Mouse (Mus musculus) neural tube, embryonic 11.5 days (tissue): ENCODE measurements at regions not wholly inside any gene's neighbourhood (a gene's known extent, or its start where the extent isn't known, plus 50 kb on each side); places are given as distances from the start of the nearest gene placed in this dataset.

Experiments used
- ATAC-seq: fragments of 200-750 bp; cut with Nextera tagmentation; 2 replicates; pipeline ENCODE4 v1.8.0; 2017; ENCODE audit warnings: moderate number of reproducible peaks, mild to moderate bottlenecking, moderate TSS enrichment, moderate library complexity; ENCODE audit not compliant: insufficient read depth, low FRiP score, low TSS enrichment
- DNase-seq: peaks from one replicate; pipeline ENCODE4 v3.0.0-alpha.2; 2015; ENCODE audit warnings: low spot score
- H3K27ac ChIP-seq: fragments of 300-500 bp; sonication (generic); 2 replicates; pipeline ENCODE4 v1.5.1; 2014; ENCODE audit warnings: low read depth, mild to moderate bottlenecking, low read length
- H3K27me3 ChIP-seq: fragments of 300-500 bp; sonication (generic); 2 replicates; pipeline ENCODE4 v1.6.1; 2014; ENCODE audit warnings: mild to moderate bottlenecking, low read length, mixed read lengths; ENCODE audit not compliant: control insufficient read depth, insufficient read depth
- H3K36me3 ChIP-seq: fragments of 300-500 bp; sonication (generic); 2 replicates; pipeline ENCODE4 v1.6.1; 2014; ENCODE audit warnings: mild to moderate bottlenecking, low read length, moderate library complexity, mixed read lengths; ENCODE audit not compliant: control insufficient read depth, insufficient read depth
- H3K4me1 ChIP-seq: fragments of 300-500 bp; sonication (generic); 2 replicates; pipeline ENCODE4 v1.6.1; 2014; ENCODE audit warnings: low read length, mixed read lengths; ENCODE audit not compliant: control insufficient read depth, insufficient read depth
- H3K4me2 ChIP-seq: fragments of 300-500 bp; sonication (generic); 2 replicates; pipeline ENCODE4 v1.6.1; 2014; ENCODE audit warnings: low read depth, mild to moderate bottlenecking, moderate library complexity
- H3K4me3 ChIP-seq: fragments of 300-500 bp; sonication (generic); 2 replicates; pipeline ENCODE4 v1.5.1; 2014; ENCODE audit warnings: low read depth, low read length
- H3K9ac ChIP-seq: fragments of 300-500 bp; sonication (generic); 2 replicates; pipeline ENCODE4 v1.6.1; 2014; ENCODE audit warnings: mild to moderate bottlenecking, low read length
- H3K9me3 ChIP-seq: fragments of 300-500 bp; sonication (generic); 2 replicates; pipeline ENCODE4 v1.6.1; 2016; ENCODE audit warnings: low read length; ENCODE audit not compliant: control insufficient read depth
- WGBS: fragments of 180-500 bp; shearing (Covaris S2); extraction: QIAGEN DNeasy Blood & Tissue Kit; methylation state at CpG from one replicate; pipeline ENCODE4 v1.1.7; 2014; 5-methylcytosine and 5-hydroxymethylcytosine counted together

GRCm38 (mm10) chr12:45439745-45440144 lies 365.2 kb upstream of the Stxbp6 start:
- Histone ChIP-seq H3K27ac (no peak overlapping the region), H3K9ac (no peak overlapping the region), H3K36me3 (no peaks in the 10 kb centered on the region), H3K4me3 (no peak overlapping the region), H3K4me1 (no peaks in the 10 kb centered on the region), H3K4me2 (no peak overlapping the region), H3K9me3 (no peaks in the 10 kb centered on the region), H3K27me3 (no peaks in the 10 kb centered on the region)
- 94% methylated on average over 2 of the region's 2 CpGs for WGBS
- no peak for ATAC-seq
- no peak for DNase-seq

DNA sequence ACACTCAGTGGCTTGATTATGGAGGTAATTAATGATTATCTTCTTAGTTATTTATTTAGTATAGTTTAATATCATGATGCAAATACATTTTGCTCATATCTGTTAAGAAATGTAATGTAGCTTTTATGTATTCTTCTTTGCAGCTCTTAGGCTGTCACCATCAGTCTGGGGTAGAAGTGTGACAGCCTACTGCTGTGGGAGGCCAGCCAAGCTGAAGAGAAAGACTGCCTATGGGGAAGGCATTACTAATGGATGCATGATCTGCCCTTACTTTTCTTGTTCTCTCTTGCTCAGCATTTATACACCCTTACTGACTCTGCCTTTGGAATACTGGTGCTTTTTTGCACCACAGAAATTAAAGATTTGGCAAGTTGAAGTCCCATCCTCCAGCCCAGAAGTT lies 362.8 kb upstream of the Stxbp6 start:
- Histone ChIP-seq H3K4me2 (no peak overlapping the region), H3K27me3 (no peaks in the 10 kb centered on the region), H3K9me3 (no peaks in the 10 kb centered on the region), H3K4me3 (no peak overlapping the region), H3K9ac (no peak overlapping the region), H3K4me1 (no peaks in the 10 kb centered on the region), H3K27ac (no peak overlapping the region), H3K36me3 (no peaks in the 10 kb centered on the region)
- ATAC-seq (no peak), DNase-seq (no peak)

DNA sequence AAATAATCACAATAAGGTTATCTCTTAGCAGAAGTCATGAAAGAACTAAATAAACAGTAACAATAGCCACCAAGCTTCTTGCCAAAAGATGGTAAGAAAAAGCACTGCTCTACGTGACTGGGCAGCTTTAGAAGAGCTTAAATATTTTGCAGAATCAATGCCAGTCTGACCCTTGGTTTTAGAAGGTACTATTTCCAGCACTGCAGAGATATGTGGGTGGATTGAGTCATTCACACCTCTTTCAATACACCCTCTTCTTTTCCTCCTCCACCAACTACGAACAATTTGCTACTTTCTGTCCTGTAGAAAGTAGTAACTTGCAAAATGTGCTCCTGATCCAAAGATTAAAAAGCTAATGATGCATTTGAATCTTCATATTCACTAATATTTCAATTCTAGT lies 324.9 kb upstream of the Stxbp6 start:
- ATAC-seq (no peak), DNase-seq (no peak)
- H3K4me2 ChIP-seq = no peak overlapping the region
- H3K27ac ChIP-seq = no peak overlapping the region
- H3K4me1 ChIP-seq = no peaks in the 10 kb centered on the region
- H3K27me3 ChIP-seq = no peaks in the 10 kb centered on the region
- H3K9ac ChIP-seq = no peak overlapping the region
- WGBS = 86% methylated on average over 2 of the region's 2 CpGs
- no peak overlapping the region for H3K4me3 ChIP-seq
- H3K9me3 ChIP-seq = no peaks in the 10 kb centered on the region
- H3K36me3 ChIP-seq = no peaks in the 10 kb centered on the region

DNA sequence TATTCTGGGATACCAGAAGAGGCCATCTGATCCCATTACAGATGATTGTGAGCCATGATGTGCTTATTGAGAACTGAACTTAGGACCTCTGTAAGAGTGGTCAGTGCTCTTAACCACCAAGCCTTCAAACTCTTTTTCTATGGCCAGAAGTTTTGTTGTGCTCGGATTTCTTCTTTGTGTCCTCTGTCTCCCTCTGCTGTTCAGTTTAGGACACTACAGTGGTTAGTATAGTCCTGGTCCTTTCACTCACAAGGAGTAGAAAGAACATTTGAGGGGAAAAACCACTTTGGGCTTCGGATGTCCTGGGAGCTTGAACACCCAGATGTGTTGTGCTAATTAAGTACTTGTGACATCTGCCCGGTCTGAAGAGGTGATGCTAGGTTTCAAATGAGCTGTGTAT lies 310.4 kb upstream of the Stxbp6 start:
- no peak for DNase-seq

More for the DNA sequence above, 310.4 kb upstream of the Stxbp6 start:
- no peaks in the 10 kb centered on the region for H3K9me3 ChIP-seq
- no peak for ATAC-seq
- 64% methylated on average over 3 of the region's 3 CpGs for WGBS
- no peaks in the 10 kb centered on the region for H3K36me3 ChIP-seq
- H3K4me2 ChIP-seq = no peak overlapping the region
- H3K4me3 ChIP-seq = no peak overlapping the region
- no peak overlapping the region for H3K27ac ChIP-seq
- H3K9ac ChIP-seq = no peak overlapping the region
- no peaks in the 10 kb centered on the region for H3K27me3 ChIP-seq
- H3K4me1 ChIP-seq = no peaks in the 10 kb centered on the region
